Mouse (Mus musculus) MEL (cell line): Measurements from ENCODE around the gene Syne4. TPM values are rescaled to one million over a fixed set of nuclear protein-coding genes. Genes with fewer than 3 reads are reported as not detected.
A peak's percentile ranks its signal among the peaks of the same experiment; 100 is the strongest.

Source experiments
- DNase-seq: peaks from one replicate; pipeline ENCODE4 v3.0.0; 2011; ENCODE audit warnings: low read depth, low spot score
- H3K27ac ChIP-seq: 2 replicates; pipeline ENCODE4 v1.5.1; 2012; ENCODE audit warnings: low read depth, mild to moderate bottlenecking, control low read depth, low read length, moderate library complexity; ENCODE audit not compliant: control insufficient read depth
- H3K27me3 ChIP-seq, 2 experiments: fragments of 150-350 bp in 1 of 2; sonication (generic) in 1 of 2; 2 replicates each; pipeline ENCODE4 v1.6.1; 2012; ENCODE audit warnings: low read length in 2 of 2, mild to moderate bottlenecking in 2 of 2, improper control_type of control experiment in 1 of 2, moderate library complexity in 1 of 2; ENCODE audit not compliant: insufficient read depth in 2 of 2, control insufficient read depth in 1 of 2
- H3K36me3 ChIP-seq, 2 experiments: 2 replicates each; pipeline ENCODE4 v1.6.1; 2012 to 2014; ENCODE audit warnings: low read length in 2 of 2, improper control_type of control experiment in 1 of 2, inconsistent platforms in 1 of 2, mild to moderate bottlenecking in 1 of 2; ENCODE audit not compliant: insufficient read depth in 2 of 2, control insufficient read depth in 1 of 2
- H3K4me1 ChIP-seq, 2 experiments: fragments of 150-350 bp in 1 of 2; sonication (generic) in 1 of 2; 2 replicates each; pipeline ENCODE4 v1.6.1; 2012; ENCODE audit warnings: low read length in 2 of 2, improper control_type of control experiment in 1 of 2, mild to moderate bottlenecking in 1 of 2; ENCODE audit not compliant: insufficient read depth in 2 of 2, control insufficient read depth in 1 of 2
- H3K4me3 ChIP-seq, 2 experiments: fragments of 150-350 bp in 1 of 2; sonication (generic) in 1 of 2; 2 replicates each; pipeline ENCODE4 v1.5.1; 2012; ENCODE audit warnings: low read depth in 2 of 2, low read length in 2 of 2, mild to moderate bottlenecking in 2 of 2, moderate library complexity in 2 of 2, control low read depth in 1 of 2, improper control_type of control experiment in 1 of 2; ENCODE audit not compliant: control insufficient read depth in 1 of 2, insufficient read depth in 1 of 2
- H3K79me2 ChIP-seq: 2 replicates; pipeline ENCODE4 v1.6.1; 2012; ENCODE audit warnings: mild to moderate bottlenecking, low read length, moderate library complexity; ENCODE audit not compliant: control insufficient read depth, poor library complexity, insufficient read depth
- H3K9ac ChIP-seq: 2 replicates; pipeline ENCODE4 v1.6.1; 2012; ENCODE audit warnings: low read depth, mild to moderate bottlenecking, control low read depth, low read length, moderate library complexity; ENCODE audit not compliant: control insufficient read depth, poor library complexity, severe bottlenecking
- H3K9me3 ChIP-seq: fragments of 150-350 bp; sonication (generic); replicated peaks from 2 replicates; pipeline ENCODE4 v1.6.1; 2012; ENCODE audit warnings: mild to moderate bottlenecking, low read length, improper control_type of control experiment, moderate library complexity; ENCODE audit not compliant: insufficient read depth
- BHLHE40 ChIP-seq: IDR thresholded peaks from 2 replicates; pipeline ENCODE4 v1.6.1; 2012; ENCODE audit warnings: low read depth, mild to moderate bottlenecking, inconsistent platforms, low read length, improper control_type of control experiment, borderline replicate concordance
- CTCF ChIP-seq, 3 experiments: IDR thresholded peaks in 2 of 3; conservative IDR thresholded peaks in 1 of 3; 2 replicates each; pipeline ENCODE4 v1.5.1; 2011 to 2012; ENCODE audit warnings: low read length in 3 of 3, low read depth in 2 of 3, mild to moderate bottlenecking in 2 of 3, improper control_type of control experiment in 1 of 3, inconsistent platforms in 1 of 3, mixed read lengths in 1 of 3, moderate library complexity in 1 of 3; ENCODE audit not compliant: control insufficient read depth in 1 of 3, insufficient read depth in 1 of 3, poor library complexity in 1 of 3, severe bottlenecking in 1 of 3
- ELF1 ChIP-seq: IDR thresholded peaks from 2 replicates; pipeline ENCODE4 v1.6.1; 2014; ENCODE audit warnings: low read depth, mild to moderate bottlenecking, inconsistent platforms, low read length, improper control_type of control experiment, moderate library complexity
- EP300 ChIP-seq, 2 experiments: IDR thresholded peaks; 2 replicates each; pipeline ENCODE4 v1.6.1; 2011; ENCODE audit warnings: improper control_type of control experiment in 2 of 2, low read length in 2 of 2, low read depth in 1 of 2, mild to moderate bottlenecking in 1 of 2
- ETS1 ChIP-seq: IDR thresholded peaks from 2 replicates; pipeline ENCODE4 v1.6.1; 2012; ENCODE audit warnings: low read depth, mild to moderate bottlenecking, inconsistent platforms, low read length, improper control_type of control experiment, moderate library complexity
- GATA1 ChIP-seq: IDR thresholded peaks from 2 replicates; pipeline ENCODE4 v1.6.1; 2011; ENCODE audit warnings: low read depth, low read length, improper control_type of control experiment
- HCFC1 ChIP-seq: IDR thresholded peaks from 2 replicates; pipeline ENCODE4 v1.6.1; 2012; ENCODE audit warnings: low read depth, mild to moderate bottlenecking, inconsistent platforms, low read length, improper control_type of control experiment, moderate library complexity
- MAFK ChIP-seq: IDR thresholded peaks from 2 replicates; pipeline ENCODE4 v1.6.1; 2011; ENCODE audit warnings: low read depth, mild to moderate bottlenecking, low read length, improper control_type of control experiment, borderline replicate concordance
- MAX ChIP-seq: IDR thresholded peaks from 2 replicates; pipeline ENCODE4 v1.6.1; 2011; ENCODE audit warnings: low read length, improper control_type of control experiment
- MAZ ChIP-seq: IDR thresholded peaks from 2 replicates; pipeline ENCODE4 v1.6.1; 2012; ENCODE audit warnings: low read depth, mild to moderate bottlenecking, inconsistent platforms, low read length, improper control_type of control experiment
- MYC ChIP-seq: IDR thresholded peaks from 2 replicates; pipeline ENCODE4 v1.6.1; 2011; ENCODE audit warnings: low read depth, mild to moderate bottlenecking, low read length, improper control_type of control experiment, moderate library complexity
- POLR2A ChIP-seq, 2 experiments: IDR thresholded peaks; 2 replicates each; pipeline ENCODE4 v1.6.1; 2011 to 2012; ENCODE audit warnings: low read length in 2 of 2, mild to moderate bottlenecking in 2 of 2, control low read depth in 1 of 2, improper control_type of control experiment in 1 of 2, low read depth in 1 of 2, moderate library complexity in 1 of 2; ENCODE audit not compliant: control insufficient read depth in 1 of 2, insufficient read depth in 1 of 2, poor library complexity in 1 of 2
- POLR2AphosphoS2 ChIP-seq: IDR thresholded peaks from 2 replicates; pipeline ENCODE4 v1.6.1; 2011; ENCODE audit warnings: low read length, improper control_type of control experiment
- RAD21 ChIP-seq: IDR thresholded peaks from 2 replicates; pipeline ENCODE4 v1.6.1; 2011; ENCODE audit warnings: mild to moderate bottlenecking, low read depth, low read length, improper control_type of control experiment
- RCOR1 ChIP-seq: IDR thresholded peaks from 2 replicates; pipeline ENCODE4 v1.6.1; 2012; ENCODE audit warnings: low read depth, mild to moderate bottlenecking, inconsistent platforms, low read length, improper control_type of control experiment
- SIN3A ChIP-seq: IDR thresholded peaks from 2 replicates; pipeline ENCODE4 v1.6.1; 2012; ENCODE audit warnings: low read length, improper control_type of control experiment, inconsistent platforms
- SMC3 ChIP-seq: IDR thresholded peaks from 2 replicates; pipeline ENCODE4 v1.6.1; 2011; ENCODE audit warnings: low read depth, low read length, improper control_type of control experiment
- TCF12 ChIP-seq: IDR thresholded peaks from 2 replicates; pipeline ENCODE4 v1.6.1; 2014; ENCODE audit warnings: low read depth, mild to moderate bottlenecking, inconsistent platforms, low read length, improper control_type of control experiment, moderate library complexity
- UBTF ChIP-seq: IDR thresholded peaks from 2 replicates; pipeline ENCODE4 v1.6.1; 2012; ENCODE audit warnings: low read depth, mild to moderate bottlenecking, inconsistent platforms, low read length, improper control_type of control experiment, moderate library complexity, borderline replicate concordance; ENCODE audit not compliant: insufficient read depth
- ZC3H11A ChIP-seq: IDR thresholded peaks from 2 replicates; pipeline ENCODE4 v1.6.1; 2012; ENCODE audit warnings: low read depth, mild to moderate bottlenecking, inconsistent platforms, low read length, improper control_type of control experiment
- ZNF384 ChIP-seq: IDR thresholded peaks from 2 replicates; pipeline ENCODE4 v1.6.1; 2012; ENCODE audit warnings: low read depth, mild to moderate bottlenecking, inconsistent platforms, low read length, improper control_type of control experiment
- polyA plus RNA-seq, 2 experiments: library from polyadenylated mRNA; stranded (reverse) in 1 of 2; unstranded in 1 of 2; fragments of >175 nt in 1 of 2; fragments of >200 nt in 1 of 2; gene quantifications; 2 replicates each; pipeline versions ENCODE4 v1.2.1 to v1.2.4; 2012; ENCODE audit warnings: low replicate concordance in 2 of 2, low read depth in 1 of 2; ENCODE audit not compliant: insufficient read length in 2 of 2, insufficient read depth in 1 of 2, missing spikeins in 1 of 2
- total RNA-seq: library from RNA; depleted of rRNA; stranded (reverse); fragments of 300-350 nt; gene quantifications from 2 replicates; pipeline ENCODE4 v1.2.3, GENCODE M21; 2012

Gene Syne4
- total and polyA plus RNA-seq, 3 experiments, result 0.31 to 0.82 TPM; not detected in 1

GRCm38 (mm10) chr7:30331887-30332286, 17.3 kb downstream of the Syne4 start:
- peaks cover 4 to 19% of the 10 kb centered on the region in 2 experiments; a peak in 3 of 4 replicates for H3K4me1 ChIP-seq
- TF ChIP-seq POLR2A (IDR thresholded peaks at IDR 0.05; ENCODE audit: control insufficient read depth in 1 of 2, insufficient read depth in 1 of 2, low read depth in 1 of 2, low read length in 2 of 2, poor library complexity in 1 of 2), result peak in 1 of 2 experiments; percentile 21; a peak in 1 of 4 replicates
- 0 out of 2 replicates have a peak, but pooled peaks have one; percentile 38 for TF ChIP-seq RCOR1
- TF ChIP-seq CTCF (IDR thresholded peaks at IDR 0.05 in 2 of 3, conservative IDR thresholded peaks at IDR 0.05 in 1 of 3; ENCODE audit: control insufficient read depth in 1 of 3, insufficient read depth in 1 of 3, low read depth in 2 of 3, low read length in 3 of 3, poor library complexity in 1 of 3, severe bottlenecking in 1 of 3), result peak; percentile 82 to 96 (median 96)
- TF ChIP-seq SIN3A, result peak; percentile 64; the same call in 1 of the 2 replicates
- TF ChIP-seq ELF1, result no peak
- TF ChIP-seq SMC3, result peak; percentile 34; the same call in 1 of the 2 replicates
- no peak for TF ChIP-seq POLR2AphosphoS2
- 0 out of 2 replicates have a peak, but pooled peaks have one; percentile 18 for TF ChIP-seq ZC3H11A
- peak; percentile 22; the same call in 1 of the 2 replicates for TF ChIP-seq RAD21
- TF ChIP-seq HCFC1, result peak; percentile 69
- peak; percentile 48; the same call in 1 of the 2 replicates for TF ChIP-seq MAX
- TF ChIP-seq MYC, result no peak
- TF ChIP-seq UBTF, result no peak
- peak; percentile 97 for DNase-seq
- H3K79me2 ChIP-seq, result no peaks in the 10 kb centered on the region
- peaks cover 0 to 11% of the 10 kb centered on the region in 2 experiments; a peak in 2 of 4 replicates for H3K36me3 ChIP-seq
- peak overlapping the region; percentile 23 to 36 for H3K4me3 ChIP-seq
- no peaks in the 10 kb centered on the region for H3K9me3 ChIP-seq
- H3K27me3 ChIP-seq, result peaks cover 0 to 2% of the 10 kb centered on the region in 2 experiments; a peak in 3 of 4 replicates
- H3K27ac ChIP-seq, result no peak overlapping the region
- H3K9ac ChIP-seq, result 0 out of 2 replicates have a peak overlapping the region, but pooled peaks have one; percentile 13

DNA sequence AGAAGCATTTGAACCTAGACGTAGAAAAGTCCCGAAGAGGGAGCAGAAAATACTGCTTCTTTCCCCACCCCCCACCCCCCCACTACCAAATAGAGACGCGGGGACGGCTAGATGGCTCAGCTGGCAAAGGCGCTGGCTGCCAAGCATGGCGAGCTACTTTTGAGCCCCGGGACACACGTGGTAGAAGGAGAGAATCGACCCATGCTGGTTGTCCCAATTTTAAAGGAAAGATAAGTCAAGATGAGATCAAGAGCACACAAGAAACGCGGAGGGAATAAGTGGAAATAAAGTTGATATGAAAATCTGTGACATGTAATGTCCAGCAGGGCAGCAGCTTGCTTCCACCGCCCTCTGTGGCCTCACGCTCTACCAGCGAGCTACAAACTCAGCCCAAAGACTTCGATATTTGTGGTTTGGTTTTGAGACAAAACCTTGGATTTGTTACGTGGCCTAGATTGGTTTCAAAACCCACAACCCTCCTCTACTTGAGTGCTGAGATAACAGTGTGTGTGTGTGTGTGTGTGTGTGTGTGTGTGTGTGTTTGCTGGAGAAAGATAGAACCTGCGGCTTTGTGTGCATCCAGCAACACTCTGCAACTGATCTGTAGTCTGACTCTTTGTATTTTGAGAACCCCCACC, 18.1 kb downstream of the Syne4 start:
- no peak overlapping the region; the same call in 1 of the 2 replicates for H3K27ac ChIP-seq
- H3K9ac ChIP-seq, result no peak overlapping the region
- TF ChIP-seq GATA1 (peak; percentile 18; the same call in 1 of the 2 replicates), SMC3 (0 out of 2 replicates have a peak, but pooled peaks have one; percentile 7), RCOR1 (peak; percentile 99), MAZ (no peak), HCFC1 (peak; percentile 45), MAFK (peak; percentile 72), ETS1 (peak; percentile 79), BHLHE40 (peak; percentile 42; the same call in 1 of the 2 replicates), TCF12 (peak; percentile 68), ZNF384 (no peak), EP300 (IDR thresholded peaks at IDR 0.05; ENCODE audit: low read depth in 1 of 2, low read length in 2 of 2) (peak in 1 of 2 experiments; percentile 68; a peak in 2 of 4 replicates)
- TF ChIP-seq, all 39 proteins: peak for 9
- H3K4me3 ChIP-seq, result no peak overlapping the region
- H3K9me3 ChIP-seq, result no peaks in the 10 kb centered on the region
- DNase-seq, result peak; percentile 79
- H3K27me3 ChIP-seq, result peaks cover 0 to 2% of the 10 kb centered on the region in 2 experiments; a peak in 3 of 4 replicates
- H3K4me1 ChIP-seq, result peaks cover 4 to 19% of the 10 kb centered on the region in 2 experiments; a peak in 3 of 4 replicates
- peaks cover 0 to 11% of the 10 kb centered on the region in 2 experiments; a peak in 2 of 4 replicates for H3K36me3 ChIP-seq
- H3K79me2 ChIP-seq, result no peaks in the 10 kb centered on the region
